ENCODE assay signal across 8 mouse cellular contexts in the genomic region with DNA sequence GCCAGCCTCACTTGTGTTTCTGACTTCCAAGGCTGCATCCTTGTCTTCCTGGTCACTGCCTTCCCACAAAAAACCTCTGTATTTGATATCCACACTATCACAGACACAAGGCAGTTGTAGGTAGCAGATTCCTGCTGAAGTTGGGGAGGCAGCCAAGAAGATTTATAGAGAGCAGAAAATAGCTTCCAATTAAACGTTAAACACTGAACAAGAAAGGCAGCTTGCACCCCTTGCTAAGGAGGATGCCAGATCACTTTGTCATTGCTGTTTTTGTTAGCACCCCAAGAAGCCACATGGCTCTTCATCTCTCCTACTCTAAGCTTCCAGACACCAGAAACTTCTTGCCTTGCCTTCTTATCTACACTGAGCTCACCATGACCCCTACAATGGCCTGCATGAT.
"Had no signal": no experiment of that assay in that cellular context is flagged by ENCODE, and none has a peak within 500 bp of the region (broad histone marks: within the 10 kb centered on the region; RNA-seq: fewer than 3 reads in every experiment).

No protein-coding gene starts in this region.

- DNase-seq: kidney, adult 18-20 months; kidney, postnatal 10 days; kidney, postnatal 4 days; liver; liver, embryonic 13.5 days; liver, postnatal 0 days; lung, postnatal 14 days; thymus, postnatal 4 days had no signal
